ENCODE assay signal across 8 mouse cellular contexts in the genomic region with DNA sequence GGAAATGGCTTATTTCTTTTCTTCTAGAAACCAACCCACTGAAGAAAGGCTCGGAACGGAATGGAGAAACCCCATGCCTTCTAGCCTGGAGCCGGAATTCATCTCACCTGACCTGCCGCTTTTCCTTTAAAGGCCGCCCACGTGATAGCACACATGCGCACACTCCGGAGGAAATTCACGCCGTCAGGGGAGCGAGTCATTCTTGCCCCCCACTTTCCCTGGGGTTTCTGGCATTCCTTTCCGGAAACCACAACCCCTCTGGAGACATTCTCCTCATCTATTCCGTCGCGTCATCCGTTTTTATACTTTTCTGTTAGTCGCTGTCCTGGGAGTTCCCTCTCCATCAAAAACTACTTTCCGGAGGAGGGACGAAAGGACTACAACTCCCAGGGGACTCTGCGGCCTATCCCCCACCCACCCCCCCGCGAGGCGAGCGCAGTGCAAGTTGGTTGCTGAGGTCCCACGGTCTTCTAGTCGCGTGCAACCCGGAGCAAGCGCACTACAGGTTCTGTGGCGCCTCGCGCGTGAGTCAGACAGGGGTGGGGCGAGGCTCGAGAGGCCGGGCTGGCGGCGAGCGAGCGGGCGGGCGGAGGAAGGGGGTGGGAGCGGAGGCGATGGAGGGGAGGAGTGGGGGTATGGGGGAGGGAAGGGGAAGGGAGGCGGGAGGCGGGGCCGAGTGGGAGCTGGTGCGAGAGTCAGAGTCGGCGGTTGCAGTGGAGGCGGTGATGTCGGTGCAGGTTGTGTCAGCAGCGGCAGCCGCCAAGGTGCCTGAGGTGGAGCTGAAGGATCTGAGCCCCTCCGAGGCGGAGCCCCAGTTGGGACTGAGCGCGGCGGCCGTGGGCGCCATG. TPM values are rescaled to one million over a fixed set of nuclear protein-coding genes. Genes with fewer than 3 reads are reported as not detected.
A peak's percentile ranks its signal among the peaks of the same experiment; 100 is the strongest.
DNase-seq lines count a peak whose midpoint lies in the region; ATAC-seq and TF ChIP-seq lines count a peak whose summit lies in the region.

Gene Ahcyl2, plus strand, starts transcription at position 199 of the 848 bp plus-strand sequence.

- H3K9ac ChIP-seq in heart, embryonic 12.5 days, result peak within 1 kb of the TSS; percentile 89
- peak within 1 kb of the TSS; percentile 83 for H3K9ac ChIP-seq in kidney, postnatal 0 days (ENCODE audit: low read depth, low read length)
- peak within 1 kb of the TSS; percentile 85 for H3K9ac ChIP-seq in liver, embryonic 11.5 days (ENCODE audit: low read depth, low read length)
- peak within 1 kb of the TSS; percentile 79 for H3K9ac ChIP-seq in stomach, embryonic 14.5 days (replicated peaks; ENCODE audit: low read depth, low read length)

- H3K27ac ChIP-seq in heart, embryonic 12.5 days (ENCODE audit: poor library complexity, severe bottlenecking), result peak within 1 kb of the TSS; percentile 83
- H3K27ac ChIP-seq in kidney, postnatal 0 days, result peak within 1 kb of the TSS; percentile 91
- H3K27ac ChIP-seq in liver, embryonic 11.5 days (ENCODE audit: low read depth, low read length), result peak within 1 kb of the TSS; percentile 70
- peak within 1 kb of the TSS; percentile 82 for H3K27ac ChIP-seq in stomach, embryonic 14.5 days (ENCODE audit: low read length)

- H3K4me3 ChIP-seq in C2C12 (ENCODE audit: insufficient read depth, poor library complexity, severe bottlenecking), result peak within 1 kb of the TSS; percentile 60
- H3K4me3 ChIP-seq in erythroblast, embryonic 14.5 days (replicated peaks), result peak within 1 kb of the TSS; percentile 85
- peak within 1 kb of the TSS; percentile 91 for H3K4me3 ChIP-seq in heart, embryonic 12.5 days
- H3K4me3 ChIP-seq in kidney, postnatal 0 days (replicated peaks; ENCODE audit: low read depth, low read length), result peak within 1 kb of the TSS; percentile 89
- H3K4me3 ChIP-seq in liver, embryonic 11.5 days (ENCODE audit: low read depth, low read length), result peak within 1 kb of the TSS; percentile 93
- H3K4me3 ChIP-seq in stomach, embryonic 14.5 days (ENCODE audit: low read depth, low read length), result peak within 1 kb of the TSS; percentile 85

- H3K9me3 ChIP-seq in erythroblast, embryonic 14.5 days (ENCODE audit: control insufficient read depth, low read length), result no peaks in the 10 kb centered on the region
- no peaks in the 10 kb centered on the region for H3K9me3 ChIP-seq in heart, embryonic 12.5 days (replicated peaks)
- no peaks in the 10 kb centered on the region for H3K9me3 ChIP-seq in kidney, postnatal 0 days (replicated peaks; ENCODE audit: low read length)
- no peaks in the 10 kb centered on the region for H3K9me3 ChIP-seq in liver, embryonic 11.5 days (ENCODE audit: control insufficient read depth, low read length)
- no peaks in the 10 kb centered on the region for H3K9me3 ChIP-seq in stomach, embryonic 14.5 days (ENCODE audit: control insufficient read depth, low read depth, low read length)

- no peaks in the 10 kb centered on the region for H3K79me3 ChIP-seq in C2C12 (ENCODE audit: low read depth)

- peak within 1 kb of the TSS; percentile 79 for H3K4me2 ChIP-seq in heart, embryonic 12.5 days
- H3K4me2 ChIP-seq in kidney, postnatal 0 days (ENCODE audit: low read length), result peak within 1 kb of the TSS; percentile 76
- H3K4me2 ChIP-seq in liver, embryonic 11.5 days, result peak within 1 kb of the TSS; percentile 82
- H3K4me2 ChIP-seq in stomach, embryonic 14.5 days (replicated peaks; ENCODE audit: low read depth, low read length), result peak within 1 kb of the TSS; percentile 59

- TF ChIP-seq CTCF in C2C12 (IDR thresholded peaks at IDR 0.05; ENCODE audit: control insufficient read depth, insufficient read depth, insufficient read length), result no peak
- TF ChIP-seq CTCF in brain, embryonic 14.5 days (IDR thresholded peaks at IDR 0.05; ENCODE audit: borderline replicate concordance, extremely low read depth, insufficient read depth, insufficient read length), result no peak
- TF ChIP-seq CTCF in kidney, postnatal 0 days (IDR thresholded peaks at IDR 0.05; ENCODE audit: low read depth), result no peak

- H3K36me3 ChIP-seq in C2C12 (ENCODE audit: control insufficient read depth, insufficient read depth), result no peaks in the 10 kb centered on the region
- no peaks in the 10 kb centered on the region; the same call in 1 of the 2 replicates for H3K36me3 ChIP-seq in erythroblast, embryonic 14.5 days (ENCODE audit: control insufficient read depth)
- H3K36me3 ChIP-seq in heart, embryonic 12.5 days, result no peaks in the 10 kb centered on the region
- no peaks in the 10 kb centered on the region for H3K36me3 ChIP-seq in kidney, postnatal 0 days (ENCODE audit: insufficient read depth, low read length)
- H3K36me3 ChIP-seq in liver, embryonic 11.5 days (ENCODE audit: control insufficient read depth, insufficient read depth, low read length), result no peaks in the 10 kb centered on the region
- H3K36me3 ChIP-seq in stomach, embryonic 14.5 days (ENCODE audit: control insufficient read depth, insufficient read depth, low read length), result no peaks in the 10 kb centered on the region

- no peaks in the 10 kb centered on the region for H3K27me3 ChIP-seq in C2C12 (ENCODE audit: control insufficient read depth, insufficient read depth, insufficient read length)
- peaks cover 3% of the 10 kb centered on the region; the same call in 1 of the 2 replicates for H3K27me3 ChIP-seq in erythroblast, embryonic 14.5 days (ENCODE audit: control insufficient read depth)
- H3K27me3 ChIP-seq in heart, embryonic 12.5 days (replicated peaks), result no peaks in the 10 kb centered on the region
- no peaks in the 10 kb centered on the region for H3K27me3 ChIP-seq in kidney, postnatal 0 days (ENCODE audit: insufficient read depth, low read length)
- no peaks in the 10 kb centered on the region for H3K27me3 ChIP-seq in liver, embryonic 11.5 days (replicated peaks; ENCODE audit: control insufficient read depth, insufficient read depth, low read length)
- no peaks in the 10 kb centered on the region for H3K27me3 ChIP-seq in stomach, embryonic 14.5 days (ENCODE audit: control insufficient read depth, insufficient read depth, low read length)

- peak; percentile 65; the same call in 1 of the 2 replicates for TF ChIP-seq POLR2A in brain, embryonic 14.5 days (IDR thresholded peaks at IDR 0.05; ENCODE audit: borderline replicate concordance, extremely low read depth, insufficient read depth, insufficient read length, poor library complexity, severe bottlenecking)

- peak; percentile 99 for DNase-seq in brain, embryonic 14.5 days (ENCODE audit: low read depth)
- peak; percentile 98 for DNase-seq in kidney, postnatal 0 days (ENCODE audit: low spot score)
- DNase-seq in liver, embryonic 11.5 days (ENCODE audit: low spot score), result peak; percentile 95
- peak; percentile 97 for DNase-seq in naive thymus-derived CD4-positive, alpha-beta T cell, adult 2 months (ENCODE audit: low read depth)

- under 1% methylated on average over 57 of the region's 61 CpGs for WGBS in heart, embryonic 12.5 days
- WGBS in kidney, postnatal 0 days, result under 1% methylated on average over 46 of the region's 61 CpGs
- under 1% methylated on average over 61 of the region's 61 CpGs for WGBS in liver, embryonic 11.5 days
- under 1% methylated on average over 58 of the region's 61 CpGs for WGBS in stomach, embryonic 14.5 days

- peak within 1 kb of the TSS; percentile 87 for H3ac ChIP-seq in C2C12 (ENCODE audit: control insufficient read depth, insufficient read length, low read depth)

- peaks cover 27% of the 10 kb centered on the region for H3K4me1 ChIP-seq in erythroblast, embryonic 14.5 days (ENCODE audit: control insufficient read depth)
- H3K4me1 ChIP-seq in heart, embryonic 12.5 days (replicated peaks), result 0 out of 2 replicates have a peak, but pooled peaks cover 2% of the 10 kb centered on the region
- H3K4me1 ChIP-seq in kidney, postnatal 0 days (replicated peaks; ENCODE audit: insufficient read depth, low read length), result 0 out of 2 replicates have a peak, but pooled peaks cover 4% of the 10 kb centered on the region
- peaks cover 7% of the 10 kb centered on the region; the same call in 1 of the 2 replicates for H3K4me1 ChIP-seq in liver, embryonic 11.5 days (replicated peaks; ENCODE audit: control insufficient read depth, insufficient read depth, low read length)
- no peaks in the 10 kb centered on the region for H3K4me1 ChIP-seq in stomach, embryonic 14.5 days (ENCODE audit: control insufficient read depth, insufficient read depth, low read length)

- ATAC-seq in heart, embryonic 12.5 days (ENCODE audit: insufficient number of reproducible peaks, low FRiP score), result peak; percentile 98
- ATAC-seq in kidney, postnatal 0 days (replicated peaks; ENCODE audit: low FRiP score, low read depth), result peak; percentile 98
- peak; percentile 96 for ATAC-seq in liver, embryonic 11.5 days (replicated peaks; ENCODE audit: low FRiP score)
- ATAC-seq in stomach, embryonic 14.5 days (ENCODE audit: insufficient number of reproducible peaks, insufficient read depth, low FRiP score, low read depth), result peak; percentile 98

- peaks cover 28% of the 10 kb centered on the region for H3K79me2 ChIP-seq in C2C12 (ENCODE audit: control insufficient read depth, insufficient read depth)

TF ChIP-seq in C2C12, 6 proteins besides CTCF, POLR2A, EP300 and RAD21:
- peak; percentile 62 for TF ChIP-seq MAX (IDR thresholded peaks at IDR 0.05)
- peak; percentile 97 for TF ChIP-seq USF1 (IDR thresholded peaks at IDR 0.05; ENCODE audit: low read depth)
- no peak for TF ChIP-seq CEBPB (IDR thresholded peaks at IDR 0.05; ENCODE audit: low read depth)

RNA-seq across cellular contexts. Expression of gene Ahcyl2, which starts in this region (rescaled TPM):
- 6.3 TPM for polyA plus RNA-seq in C2C12 (2012; fragmentation: generic; extraction: Trizol)
- 23.1 and 32.6 TPM in 2 replicates for polyA plus RNA-seq in brain, embryonic 14.5 days (2012; rRNA removed)
- polyA plus RNA-seq in erythroblast, embryonic 14.5 days (2012), result 0.34 and 0.39 TPM in 2 replicates
- 12.1 and 14.5 TPM in 2 replicates for polyA plus RNA-seq in heart, embryonic 12.5 days (2016; fragmentation: Nextera tagmentation; extraction: Ambion mirVana)
- polyA plus RNA-seq in kidney, postnatal 0 days (2015; fragmentation: Nextera tagmentation; extraction: Ambion mirVana), result 18.5 and 18.7 TPM in 2 replicates
- polyA plus RNA-seq in liver, embryonic 11.5 days (2014; fragmentation: Nextera tagmentation; extraction: Ambion mirVana), result 12.0 and 12.5 TPM in 2 replicates
- polyA plus RNA-seq in stomach, embryonic 14.5 days (2014; fragmentation: Nextera tagmentation; extraction: Ambion mirVana), result 33.9 and 35.1 TPM in 2 replicates

Comparison
In these comparisons a context has a peak if more than half of its experiments do, and no peak if none do; other contexts are left out.
1. Peak in every context shown above with its lines: DNase-seq, ATAC-seq, H3K4me3 ChIP-seq and H3K27ac ChIP-seq.